Mouse (Mus musculus) megakaryocyte, embryonic 14.5 days (primary cell): ENCODE measurements at regions not wholly inside any gene's neighbourhood (a gene's known extent, or its start where the extent isn't known, plus 50 kb on each side); places are given as distances from the start of the nearest gene placed in this dataset.

ENCODE experiments used
- FLI1 ChIP-seq: IDR thresholded peaks from 2 replicates; pipeline ENCODE4 v1.6.1; 2012; ENCODE audit warnings: low read length, inconsistent platforms, mixed read lengths
- GATA1 ChIP-seq: IDR thresholded peaks from 3 replicates; pipeline ENCODE4 v1.6.1; 2012; ENCODE audit warnings: mixed read lengths, low read length, inconsistent platforms, borderline replicate concordance

GRCm38 (mm10) chr7:145110657-145111251, 97.2 kb downstream of the 1810010D01Rik start:
- TF ChIP-seq GATA1 = no peak
- no peak for TF ChIP-seq FLI1
